12 mouse cellular contexts compared by ENCODE assay signal in genomic region chr6:38847447-38847846, GRCm38 (mm10). TPM values are rescaled to one million over a fixed set of nuclear protein-coding genes. Genes with fewer than 3 reads are reported as not detected.
DNase-seq lines count a peak whose midpoint lies in the region; ATAC-seq and TF ChIP-seq lines count a peak whose summit lies in the region.
"Had no signal": no experiment of that assay in that cellular context is flagged by ENCODE, and none has a peak within 500 bp of the region (broad histone marks: within the 10 kb centered on the region; RNA-seq: fewer than 3 reads in every experiment).

No protein-coding gene starts in this region.

- H3K27ac ChIP-seq in gastrocnemius, adult 2 months = 0 out of 2 replicates have a peak overlapping the region, but pooled peaks have one; percentile 31
- peak overlapping the region; percentile 49 for H3K27ac ChIP-seq in intestine, embryonic 15.5 days
- H3K27ac ChIP-seq in intestine, embryonic 16.5 days (ENCODE audit: low read length) = no peak overlapping the region
- H3K27ac ChIP-seq in midbrain, embryonic 13.5 days = peak overlapping the region; percentile 22; the same call in 1 of the 2 replicates
- H3K27ac ChIP-seq in midbrain, embryonic 15.5 days = no peak overlapping the region

- WGBS in intestine, embryonic 15.5 days = 58% methylated on average over 1 of the region's 1 CpGs
- 60% methylated on average over 1 of the region's 1 CpGs for WGBS in intestine, embryonic 16.5 days
- 77% methylated on average over 1 of the region's 1 CpGs for WGBS in midbrain, embryonic 13.5 days
- WGBS in midbrain, embryonic 15.5 days = 70% methylated on average over 1 of the region's 1 CpGs

- no peak overlapping the region for H3K4me2 ChIP-seq in intestine, embryonic 15.5 days (replicated peaks)
- no peak overlapping the region for H3K4me2 ChIP-seq in intestine, embryonic 16.5 days (ENCODE audit: low read depth, low read length)
- H3K4me2 ChIP-seq in midbrain, embryonic 13.5 days (replicated peaks) = no peak overlapping the region
- no peak overlapping the region for H3K4me2 ChIP-seq in midbrain, embryonic 15.5 days

- H3K27me3 ChIP-seq in intestine, embryonic 15.5 days (replicated peaks) = no peaks in the 10 kb centered on the region
- H3K27me3 ChIP-seq in intestine, embryonic 16.5 days (replicated peaks; ENCODE audit: control insufficient read depth, insufficient read depth, low read length) = no peaks in the 10 kb centered on the region
- no peaks in the 10 kb centered on the region for H3K27me3 ChIP-seq in midbrain, embryonic 13.5 days
- no peaks in the 10 kb centered on the region for H3K27me3 ChIP-seq in midbrain, embryonic 15.5 days (replicated peaks)

- no peak overlapping the region for H3K9ac ChIP-seq in intestine, embryonic 15.5 days
- no peak overlapping the region for H3K9ac ChIP-seq in intestine, embryonic 16.5 days (ENCODE audit: low read depth, low read length)
- no peak overlapping the region for H3K9ac ChIP-seq in midbrain, embryonic 13.5 days (replicated peaks)
- no peak overlapping the region for H3K9ac ChIP-seq in midbrain, embryonic 15.5 days

- no peak for DNase-seq in gastrocnemius, adult 2 months
- no peak for DNase-seq in gastrocnemius, postnatal 14 days
- DNase-seq in ovary, postnatal 14 days (ENCODE audit: low spot score) = no peak
- no peak for DNase-seq in thymus, postnatal 14 days
- DNase-seq: cerebellum, adult 8-10 months; layer of hippocampus, adult 9-11 months; lung, postnatal 36 days had no signal

- intact Hi-C loops in gastrocnemius, adult 2 months (cut with DNase I) = no loop called here
- intact Hi-C loops in gastrocnemius, postnatal 14 days (cut with DNase I; ENCODE audit: low total_unique reads) = no loop called here

- H3K4me1 ChIP-seq in intestine, embryonic 15.5 days (replicated peaks) = peaks cover 49% of the 10 kb centered on the region
- H3K4me1 ChIP-seq in intestine, embryonic 16.5 days (ENCODE audit: control insufficient read depth, insufficient read depth, low read length) = peaks cover 57% of the 10 kb centered on the region
- peaks cover 66% of the 10 kb centered on the region for H3K4me1 ChIP-seq in midbrain, embryonic 13.5 days (replicated peaks)
- H3K4me1 ChIP-seq in midbrain, embryonic 15.5 days = peaks cover 47% of the 10 kb centered on the region

- ATAC-seq in intestine, embryonic 15.5 days = no peak
- ATAC-seq in intestine, embryonic 16.5 days = no peak
- no peak for ATAC-seq in midbrain, embryonic 13.5 days
- ATAC-seq in midbrain, embryonic 15.5 days (replicated peaks) = no peak

- no peaks in the 10 kb centered on the region for H3K9me3 ChIP-seq in intestine, embryonic 15.5 days
- no peaks in the 10 kb centered on the region for H3K9me3 ChIP-seq in intestine, embryonic 16.5 days (ENCODE audit: control insufficient read depth, low read length)
- H3K9me3 ChIP-seq in midbrain, embryonic 13.5 days = no peaks in the 10 kb centered on the region
- H3K9me3 ChIP-seq in midbrain, embryonic 15.5 days = no peaks in the 10 kb centered on the region

- H3K4me3 ChIP-seq in gastrocnemius, adult 2 months = no peak overlapping the region
- no peak overlapping the region for H3K4me3 ChIP-seq in intestine, embryonic 15.5 days (replicated peaks)
- H3K4me3 ChIP-seq in intestine, embryonic 16.5 days (ENCODE audit: low read length) = no peak overlapping the region
- H3K4me3 ChIP-seq in midbrain, embryonic 13.5 days (replicated peaks) = no peak overlapping the region
- no peak overlapping the region for H3K4me3 ChIP-seq in midbrain, embryonic 15.5 days

- TF ChIP-seq CTCF in gastrocnemius, adult 2 months (IDR thresholded peaks at IDR 0.05) = no peak

- no peaks in the 10 kb centered on the region for H3K36me3 ChIP-seq in intestine, embryonic 15.5 days
- 0 out of 2 replicates have a peak, but pooled peaks cover 2% of the 10 kb centered on the region for H3K36me3 ChIP-seq in intestine, embryonic 16.5 days (ENCODE audit: control insufficient read depth, insufficient read depth, low read length)
- no peaks in the 10 kb centered on the region for H3K36me3 ChIP-seq in midbrain, embryonic 13.5 days
- H3K36me3 ChIP-seq in midbrain, embryonic 15.5 days (replicated peaks) = no peaks in the 10 kb centered on the region

RNA-seq across cellular contexts. Expression of gene Tbxas1, which starts 27.8 kb away (rescaled TPM):
- under 1 TPM; 0.64 to 0.79 TPM for total RNA-seq in gastrocnemius, adult 2 months (2021)
- total RNA-seq in gastrocnemius, postnatal 14 days (2021) = 1 to 10 TPM in 1 of 2 experiments, under 1 TPM in 1; 0.75 to 1.4 TPM
- 3.4 and 4.0 TPM in 2 replicates for polyA plus RNA-seq in intestine, embryonic 15.5 days (2015; fragmentation: Nextera tagmentation; extraction: Ambion mirVana)
- polyA plus RNA-seq in intestine, embryonic 16.5 days (2015; fragmentation: Nextera tagmentation; extraction: Ambion mirVana) = 4.3 and 4.8 TPM in 2 replicates
- 1.6 and 2.1 TPM in 2 replicates for polyA plus RNA-seq in midbrain, embryonic 13.5 days (2015; fragmentation: Nextera tagmentation; extraction: Ambion mirVana)
- polyA plus RNA-seq in midbrain, embryonic 15.5 days (2015; fragmentation: Nextera tagmentation; extraction: Ambion mirVana) = 2.3 TPM in 2 replicates
- total RNA-seq: ES-E14 had no signal

RNA-seq across cellular contexts. Expression of gene Hipk2, which starts 28.5 kb away (rescaled TPM):
- 100 to 1,000 TPM in 1 of 2 experiments, 10 to 100 TPM in 1; 56.2 to 120 TPM for total RNA-seq in gastrocnemius, adult 2 months (2021)
- total RNA-seq in gastrocnemius, postnatal 14 days (2021) = 10 to 100 TPM; 45.8 to 49.0 TPM
- polyA plus RNA-seq in intestine, embryonic 15.5 days (2015; fragmentation: Nextera tagmentation; extraction: Ambion mirVana) = 20.2 and 23.3 TPM in 2 replicates
- 16.2 and 18.7 TPM in 2 replicates for polyA plus RNA-seq in intestine, embryonic 16.5 days (2015; fragmentation: Nextera tagmentation; extraction: Ambion mirVana)
- 44.0 and 46.9 TPM in 2 replicates for polyA plus RNA-seq in midbrain, embryonic 13.5 days (2015; fragmentation: Nextera tagmentation; extraction: Ambion mirVana)
- polyA plus RNA-seq in midbrain, embryonic 15.5 days (2015; fragmentation: Nextera tagmentation; extraction: Ambion mirVana) = 43.5 and 45.3 TPM in 2 replicates

Comparison
In these comparisons a context has a peak if more than half of its experiments do, and no peak if none do; other contexts are left out.
1. H3K27ac ChIP-seq: peak in gastrocnemius, adult 2 months (single experiment), intestine, embryonic 15.5 days (single experiment) and midbrain, embryonic 13.5 days (single experiment); none in intestine, embryonic 16.5 days (single experiment) and midbrain, embryonic 15.5 days (single experiment).